Mouse (Mus musculus) naive thymus-derived CD4-positive, alpha-beta T cell, adult 2 months (primary cell): ENCODE results near the gene Myadml2.
A peak's percentile ranks its signal among the peaks of the same experiment; 100 is the strongest.

Experiments
- DNase-seq: peaks from one replicate; pipeline ENCODE4 v3.0.0-alpha.2; 2011; ENCODE audit warnings: low read depth

Myadml2 gene

DNA sequence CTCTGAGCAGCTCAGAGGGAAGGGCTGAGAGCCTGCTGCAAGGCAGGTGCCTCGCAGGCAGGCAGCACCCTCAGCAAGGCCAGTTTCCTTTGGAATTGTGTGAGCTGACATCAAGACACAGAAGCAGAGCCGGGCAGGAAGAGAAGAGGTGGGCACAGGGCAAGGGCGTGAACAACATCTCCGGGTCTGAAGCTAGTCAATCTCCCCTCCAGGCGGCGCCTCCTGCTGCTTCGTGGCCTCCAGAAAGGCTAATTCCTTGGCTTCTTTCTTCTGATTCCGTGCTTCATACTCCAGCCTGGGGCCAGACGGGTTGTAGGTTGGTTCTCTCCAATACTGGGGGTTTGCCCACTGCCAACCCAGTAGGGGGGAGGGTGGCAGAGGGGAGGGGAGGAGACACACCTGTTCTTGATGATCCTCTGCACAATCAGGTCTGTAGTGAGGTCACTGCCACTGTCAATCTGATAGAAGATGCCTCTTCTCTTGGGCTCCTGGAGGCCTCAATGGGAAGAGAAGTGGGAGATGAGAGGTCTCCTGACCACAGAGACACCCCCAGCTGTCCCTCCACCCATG lies 37.4 kb downstream of the Myadml2 start:
- DNase-seq = no peak

GRCm38 (mm10) chr11:120609250-120609649 lies 38.7 kb downstream of the Myadml2 start:
- no peak for DNase-seq

DNA sequence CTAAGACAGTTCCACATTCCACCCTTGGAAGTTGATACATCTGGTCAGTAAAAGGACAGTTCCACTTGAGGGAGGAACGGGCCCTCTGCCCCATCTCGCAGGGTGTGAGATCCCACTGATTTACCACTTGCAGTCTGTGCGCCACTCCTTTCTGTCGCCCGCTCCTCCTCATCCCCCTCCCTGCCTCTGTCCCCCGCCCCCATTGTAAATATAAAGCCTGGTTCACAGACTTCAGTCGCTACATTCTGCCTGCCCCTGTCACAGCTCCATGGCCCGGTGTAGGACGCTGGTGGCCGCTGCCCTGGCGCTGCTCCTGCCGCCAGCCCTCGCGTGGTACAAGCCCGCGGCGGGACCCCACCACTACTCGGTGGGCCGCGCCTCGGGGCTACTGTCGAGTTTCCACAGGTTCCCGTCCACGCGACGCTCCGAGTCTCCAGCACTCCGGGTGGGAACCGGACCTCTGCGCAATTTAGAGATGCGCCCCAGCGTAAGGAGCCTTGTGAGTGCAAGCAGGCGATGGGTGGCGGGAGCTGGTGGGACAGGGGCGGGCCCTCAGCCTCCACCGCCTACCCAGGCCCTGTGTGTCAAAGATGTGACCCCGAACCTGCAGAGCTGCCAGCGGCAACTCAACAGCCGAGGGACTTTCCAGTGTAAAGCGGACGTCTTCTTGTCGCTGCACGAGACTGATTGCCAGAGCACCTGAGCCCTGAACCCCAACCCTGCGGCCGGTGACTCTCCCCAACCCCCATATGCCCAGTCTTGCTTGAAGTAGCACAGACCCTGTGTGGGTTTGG lies 39.5 kb downstream of the Myadml2 start, which contains the start of gene Npb:
Gene Npb, plus strand, starts transcription at position 237 of the 794 bp plus-strand sequence.
- DNase-seq = no peak

DNA sequence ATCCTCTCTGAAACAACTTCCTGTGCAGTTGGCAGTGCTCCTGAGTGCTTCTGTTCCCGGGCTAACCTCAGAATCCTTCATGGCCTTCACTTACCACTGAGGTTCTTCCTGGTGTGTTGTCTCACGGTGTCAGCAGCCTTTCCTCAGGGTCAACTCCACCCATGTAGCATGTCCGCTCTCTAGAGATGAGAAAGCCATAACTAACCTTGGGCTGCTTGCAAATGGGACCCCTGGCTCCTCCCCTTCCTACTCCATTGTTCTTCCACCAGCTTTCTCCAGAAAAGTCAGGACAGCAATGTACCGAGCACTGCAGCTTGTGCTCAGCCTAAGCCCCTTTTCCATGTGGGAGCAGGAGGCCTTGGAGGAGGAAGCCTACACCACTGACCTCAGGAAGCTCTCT lies 41.2 kb downstream of the Myadml2 start:
- no peak for DNase-seq

DNA sequence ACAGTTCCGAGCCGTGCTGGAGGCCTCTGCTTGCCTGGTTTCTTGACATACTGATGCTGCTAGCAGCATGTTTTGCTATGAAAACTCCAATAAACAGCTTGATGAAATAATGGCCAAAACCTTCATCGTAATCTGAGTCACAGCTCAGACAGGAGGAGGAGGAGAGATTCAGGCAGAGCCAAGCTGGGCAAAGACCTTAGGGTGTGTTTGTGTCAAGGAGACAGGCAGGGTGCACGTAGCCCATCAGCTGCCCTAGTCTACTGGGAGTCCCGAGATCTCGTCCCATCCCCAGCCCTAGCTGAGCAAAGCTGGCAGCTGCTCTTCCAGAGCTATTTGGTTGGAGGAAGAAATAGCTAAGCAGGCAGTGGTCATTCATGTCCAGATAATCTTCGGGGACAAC lies 42.3 kb downstream of the Myadml2 start:
- no peak for DNase-seq

GRCm38 (mm10) chr11:120603545-120603944 lies 44.4 kb downstream of the Myadml2 start:
- DNase-seq = no peak

- DNase-seq = peak; percentile 84
Measured at GRCm38 (mm10) chr11:120600716-120601115, 47.2 kb downstream of the Myadml2 start.

DNA sequence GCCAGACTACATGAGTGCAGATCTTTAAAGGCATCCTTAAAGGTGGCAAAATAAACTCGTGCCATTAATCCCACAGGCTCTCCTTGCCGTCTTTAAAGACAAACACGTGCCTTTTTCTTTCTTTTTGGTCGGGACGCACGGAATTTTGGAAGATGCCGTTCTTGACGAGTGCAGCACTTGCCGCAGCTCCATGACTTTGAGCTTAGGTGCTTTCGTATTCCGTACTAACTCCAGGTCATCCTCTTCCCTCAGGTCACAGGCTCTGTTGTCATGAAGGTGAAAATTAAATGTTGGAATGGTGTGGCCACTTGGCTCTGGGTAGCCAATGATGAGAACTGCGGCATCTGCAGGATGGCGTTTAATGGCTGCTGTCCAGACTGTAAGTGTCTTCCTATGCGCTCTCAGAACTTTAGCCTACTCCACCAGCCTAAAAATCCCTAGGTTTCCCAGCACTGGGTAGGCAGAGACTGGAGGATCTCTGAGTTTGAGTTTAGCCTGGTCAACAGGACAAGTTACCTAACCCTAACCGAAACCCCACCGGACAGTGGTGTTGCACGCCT lies 48.9 kb downstream of the Myadml2 start:
- DNase-seq = no peak

DNA sequence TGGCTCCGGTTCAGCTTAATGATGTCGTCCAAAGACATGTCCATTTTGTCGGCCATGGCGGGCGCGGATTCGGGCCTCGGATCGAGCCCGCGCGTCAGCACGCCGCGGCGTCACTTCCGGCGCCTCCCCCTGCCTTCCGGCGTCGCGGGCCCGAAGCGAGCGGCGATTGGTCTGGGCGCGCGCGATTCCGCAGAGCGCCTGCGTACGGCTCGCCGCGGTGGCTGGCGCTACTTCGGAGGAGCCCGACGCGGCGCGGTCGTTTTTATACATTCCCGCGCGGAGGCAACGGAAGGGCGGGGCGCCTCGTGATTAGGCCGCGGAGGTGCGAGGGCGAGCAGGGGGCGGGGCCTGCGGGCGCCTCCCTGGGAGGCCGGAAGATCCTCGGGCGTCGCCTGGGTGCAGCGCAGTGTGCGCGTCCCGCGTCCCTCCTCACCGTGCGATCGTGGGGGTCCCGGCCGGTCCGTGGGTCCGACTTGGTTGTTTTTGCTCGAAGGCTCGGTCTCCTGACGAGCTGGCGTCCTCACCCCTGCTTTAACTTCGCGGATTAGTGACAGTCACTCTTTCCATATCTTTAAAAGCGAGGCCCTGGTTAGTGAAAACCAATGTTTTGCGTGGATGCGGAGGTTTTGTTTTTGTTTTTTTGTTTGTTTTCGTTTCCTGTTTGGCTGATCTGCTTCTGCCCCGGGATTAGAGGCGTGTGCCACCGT lies 49.5 kb downstream of the Myadml2 start, which contains the start of the genes Alyref and Anapc11:
Gene Alyref, minus strand, starts transcription at position 83 of the 707 bp plus-strand sequence.
Gene Anapc11, plus strand, starts transcription at position 139 of the 707 bp plus-strand sequence.
- DNase-seq = peak; percentile 98

GRCm38 (mm10) chr11:120597240-120598235 lies 50.4 kb downstream of the Myadml2 start:
- DNase-seq = peak; percentile 49
